Mouse (Mus musculus): ENCODE data around the gene Lrig2. TPM values are rescaled to one million over a fixed set of nuclear protein-coding genes. Genes with fewer than 3 reads are reported as not detected.

Gene Lrig2
- polyA plus RNA-seq, 1 experiment from 2014 or later = 36.8 TPM

- no peaks in the 10 kb centered on the region for H3K27me3 ChIP-seq (replicated peaks)
- no peak overlapping the region for H3K27ac ChIP-seq
- H3K4me2 ChIP-seq = no peak overlapping the region
- H3K9me3 ChIP-seq = no peaks in the 10 kb centered on the region
- no peak overlapping the region for H3K4me3 ChIP-seq
- no peak overlapping the region for H3K9ac ChIP-seq
- ATAC-seq (replicated peaks) = no peak
- H3K4me1 ChIP-seq = no peaks in the 10 kb centered on the region
- 84% methylated on average over 5 of the region's 5 CpGs for WGBS
- H3K36me3 ChIP-seq (replicated peaks) = no peaks in the 10 kb centered on the region
Measured at GRCm38 (mm10) chr3:104416806-104417205, 94.9 kb downstream of the Lrig2 start.

- Histone ChIP-seq H3K36me3 (replicated peaks) (no peaks in the 10 kb centered on the region), H3K4me3 (no peak overlapping the region), H3K4me2 (no peak overlapping the region), H3K9me3 (no peaks in the 10 kb centered on the region), H3K27ac (no peak overlapping the region), H3K4me1 (no peaks in the 10 kb centered on the region), H3K27me3 (replicated peaks) (no peaks in the 10 kb centered on the region), H3K9ac (no peak overlapping the region)
- 75% methylated on average over 6 of the region's 6 CpGs for WGBS
- ATAC-seq (replicated peaks) = no peak
Measured at GRCm38 (mm10) chr3:104412482-104412881, 99.2 kb downstream of the Lrig2 start.

- 80% methylated on average over 7 of the region's 7 CpGs for WGBS
- H3K9ac ChIP-seq = no peak overlapping the region
- H3K27ac ChIP-seq = no peak overlapping the region
- no peaks in the 10 kb centered on the region for H3K36me3 ChIP-seq (replicated peaks)
- no peaks in the 10 kb centered on the region for H3K27me3 ChIP-seq (replicated peaks)
- H3K4me2 ChIP-seq = no peak overlapping the region
- ATAC-seq (replicated peaks) = no peak
- H3K4me3 ChIP-seq = no peak overlapping the region
- no peaks in the 10 kb centered on the region for H3K4me1 ChIP-seq
- no peaks in the 10 kb centered on the region for H3K9me3 ChIP-seq
Measured at GRCm38 (mm10) chr3:104407506-104407905, 104.2 kb downstream of the Lrig2 start.

- no peak overlapping the region for H3K4me2 ChIP-seq
- H3K27me3 ChIP-seq (replicated peaks) = no peaks in the 10 kb centered on the region
- H3K4me1 ChIP-seq = no peaks in the 10 kb centered on the region
- no peaks in the 10 kb centered on the region for H3K9me3 ChIP-seq
- WGBS = 87% methylated on average over 4 of the region's 4 CpGs
- no peak overlapping the region for H3K27ac ChIP-seq
- no peak overlapping the region for H3K9ac ChIP-seq
- no peak for ATAC-seq (replicated peaks)
- no peak overlapping the region for H3K4me3 ChIP-seq
- H3K36me3 ChIP-seq (replicated peaks) = no peaks in the 10 kb centered on the region
Measured at GRCm38 (mm10) chr3:104403582-104403981, 108.1 kb downstream of the Lrig2 start.

- Histone ChIP-seq H3K36me3 (replicated peaks) (no peaks in the 10 kb centered on the region), H3K4me3 (no peak overlapping the region), H3K27ac (no peak overlapping the region), H3K9me3 (no peaks in the 10 kb centered on the region), H3K9ac (no peak overlapping the region), H3K4me2 (no peak overlapping the region), H3K27me3 (replicated peaks) (no peaks in the 10 kb centered on the region), H3K4me1 (peaks cover 6% of the 10 kb centered on the region)
- 79% methylated on average over 2 of the region's 2 CpGs for WGBS
- no peak for ATAC-seq (replicated peaks)
Measured at GRCm38 (mm10) chr3:104401176-104401575, 110.5 kb downstream of the Lrig2 start.

GRCm38 (mm10) chr3:104400126-104400525 is 111.6 kb downstream of the Lrig2 start:
- H3K4me3 ChIP-seq = no peak overlapping the region
- no peaks in the 10 kb centered on the region for H3K36me3 ChIP-seq (replicated peaks)
- no peak overlapping the region for H3K27ac ChIP-seq
- 92% methylated on average over 5 of the region's 5 CpGs for WGBS
- H3K27me3 ChIP-seq (replicated peaks) = no peaks in the 10 kb centered on the region
- H3K9ac ChIP-seq = no peak overlapping the region
- no peaks in the 10 kb centered on the region for H3K9me3 ChIP-seq
- H3K4me2 ChIP-seq = no peak overlapping the region
- H3K4me1 ChIP-seq = peaks cover 11% of the 10 kb centered on the region
- ATAC-seq (replicated peaks) = no peak

- no peaks in the 10 kb centered on the region for H3K36me3 ChIP-seq (replicated peaks)
- H3K4me1 ChIP-seq = peaks cover 11% of the 10 kb centered on the region
- WGBS = 80% methylated on average over 10 of the region's 10 CpGs
- H3K27me3 ChIP-seq (replicated peaks) = no peaks in the 10 kb centered on the region
- H3K27ac ChIP-seq = no peak overlapping the region
- no peaks in the 10 kb centered on the region for H3K9me3 ChIP-seq
- H3K4me3 ChIP-seq = no peak overlapping the region
- no peak overlapping the region for H3K4me2 ChIP-seq
- ATAC-seq (replicated peaks) = no peak
- H3K9ac ChIP-seq = no peak overlapping the region
Measured at GRCm38 (mm10) chr3:104399296-104400045, 112.2 kb downstream of the Lrig2 start.

GRCm38 (mm10) chr3:104397316-104397715 is 114.4 kb downstream of the Lrig2 start:
- Histone ChIP-seq H3K9ac (no peak overlapping the region), H3K4me2 (no peak overlapping the region), H3K27ac (no peak overlapping the region), H3K36me3 (replicated peaks) (no peaks in the 10 kb centered on the region), H3K4me3 (no peak overlapping the region), H3K27me3 (replicated peaks) (no peaks in the 10 kb centered on the region), H3K9me3 (no peaks in the 10 kb centered on the region), H3K4me1 (peaks cover 11% of the 10 kb centered on the region)
- no peak for ATAC-seq (replicated peaks)
- 86% methylated on average over 9 of the region's 9 CpGs for WGBS

GRCm38 (mm10) chr3:104396736-104397081 is 115.0 kb downstream of the Lrig2 start:
- H3K27ac ChIP-seq = peak overlapping the region; percentile 13; the same call in 1 of the 2 replicates

GRCm38 (mm10) chr3:104396067-104396735 is 115.5 kb downstream of the Lrig2 start:
- Histone ChIP-seq H3K4me3 (no peak overlapping the region), H3K36me3 (replicated peaks) (no peaks in the 10 kb centered on the region), H3K4me1 (peaks cover 11% of the 10 kb centered on the region), H3K9me3 (no peaks in the 10 kb centered on the region), H3K9ac (no peak overlapping the region; the same call in 1 of the 2 replicates), H3K27ac (peak overlapping the region; percentile 13; the same call in 1 of the 2 replicates), H3K4me2 (no peak overlapping the region), H3K27me3 (replicated peaks) (no peaks in the 10 kb centered on the region)
- peak; percentile 64 for ATAC-seq (replicated peaks)
- WGBS = 33% methylated on average over 11 of the region's 11 CpGs

More at GRCm38 (mm10) chr3:104396736-104397081, 115.0 kb downstream of the Lrig2 start:
- Histone ChIP-seq H3K36me3 (replicated peaks) (no peaks in the 10 kb centered on the region), H3K9ac (no peak overlapping the region; the same call in 1 of the 2 replicates), H3K27me3 (replicated peaks) (no peaks in the 10 kb centered on the region), H3K4me2 (no peak overlapping the region), H3K4me1 (peaks cover 11% of the 10 kb centered on the region), H3K9me3 (no peaks in the 10 kb centered on the region), H3K4me3 (no peak overlapping the region)
- WGBS = 16% methylated on average over 3 of the region's 3 CpGs
- ATAC-seq (replicated peaks) = peak; percentile 53

- Histone ChIP-seq H3K9me3 (no peaks in the 10 kb centered on the region), H3K9ac (no peak overlapping the region), H3K27me3 (replicated peaks) (no peaks in the 10 kb centered on the region), H3K27ac (no peak overlapping the region), H3K36me3 (replicated peaks) (no peaks in the 10 kb centered on the region), H3K4me2 (no peak overlapping the region), H3K4me3 (no peak overlapping the region), H3K4me1 (no peaks in the 10 kb centered on the region)
- ATAC-seq (replicated peaks) = no peak
- 66% methylated on average over 10 of the region's 10 CpGs for WGBS
Measured at GRCm38 (mm10) chr3:104390072-104390471, 121.6 kb downstream of the Lrig2 start.

- Histone ChIP-seq H3K4me2 (no peak overlapping the region), H3K9ac (no peak overlapping the region), H3K36me3 (replicated peaks) (no peaks in the 10 kb centered on the region), H3K9me3 (no peaks in the 10 kb centered on the region), H3K4me1 (no peaks in the 10 kb centered on the region), H3K27ac (no peak overlapping the region), H3K4me3 (no peak overlapping the region), H3K27me3 (replicated peaks) (no peaks in the 10 kb centered on the region)
- ATAC-seq (replicated peaks) = no peak
- WGBS = 94% methylated on average over 2 of the region's 2 CpGs
Measured at GRCm38 (mm10) chr3:104389449-104389848, 122.3 kb downstream of the Lrig2 start.

- peak; percentile 40; the same call in 1 of the 2 replicates for ATAC-seq (replicated peaks)
- WGBS = 76% methylated on average over 8 of the region's 8 CpGs
- H3K27ac ChIP-seq = no peak overlapping the region
- H3K4me1 ChIP-seq = no peaks in the 10 kb centered on the region
- no peaks in the 10 kb centered on the region for H3K27me3 ChIP-seq (replicated peaks)
- H3K36me3 ChIP-seq (replicated peaks) = no peaks in the 10 kb centered on the region
- H3K9me3 ChIP-seq = no peaks in the 10 kb centered on the region
- no peak overlapping the region for H3K4me3 ChIP-seq
- no peak overlapping the region for H3K4me2 ChIP-seq
- no peak overlapping the region for H3K9ac ChIP-seq
Measured at GRCm38 (mm10) chr3:104385587-104385986, 126.1 kb downstream of the Lrig2 start.

Data from midbrain, embryonic 15.5 days (tissue).